Mouse (Mus musculus) G1E (cell line): ENCODE results near the gene Fer.

Experiments
- CTCF ChIP-seq: IDR thresholded peaks from 2 replicates; pipeline ENCODE4 v1.5.1; 2012; ENCODE audit warnings: low read depth, low read length, inconsistent platforms, mixed read lengths
- GATA1 ChIP-seq: IDR thresholded peaks from 2 replicates; pipeline ENCODE4 v1.6.1; 2012; ENCODE audit warnings: borderline replicate concordance, low read length, inconsistent platforms, mixed read lengths
- GATA2 ChIP-seq: IDR thresholded peaks from 2 replicates; pipeline ENCODE4 v1.6.1; 2012; ENCODE audit warnings: low read depth, low read length, inconsistent platforms, borderline replicate concordance
- POLR2AphosphoS5 ChIP-seq: IDR thresholded peaks from 2 replicates; pipeline ENCODE4 v1.6.1; 2012; ENCODE audit warnings: low read depth, low read length, inconsistent platforms; ENCODE audit not compliant: insufficient replicate concordance
- TAL1 ChIP-seq: conservative IDR thresholded peaks from 2 replicates; pipeline ENCODE4 v1.6.1; 2012; ENCODE audit warnings: low read depth, low read length, inconsistent platforms, mixed read lengths

GRCm38 (mm10) chr17:64085493-64085892 is 222.6 kb downstream of the Fer start:
- TF ChIP-seq CTCF (no peak), GATA1 (no peak), POLR2AphosphoS5 (no peak), TAL1 (no peak), GATA2 (no peak)
